Mouse (Mus musculus) ES-E14 (cell line): ENCODE results near the gene Art4.

Experiments used
- CHD2 ChIP-seq: IDR thresholded peaks from 2 replicates; pipeline ENCODE4 v1.6.1; 2014; ENCODE audit warnings: mild to moderate bottlenecking, low read depth, low read length, inconsistent platforms
- MAFK ChIP-seq: IDR thresholded peaks from 2 replicates; pipeline ENCODE4 v1.6.1; 2014; ENCODE audit warnings: mild to moderate bottlenecking, low read depth, low read length, inconsistent platforms; ENCODE audit not compliant: insufficient read depth
- ZC3H11A ChIP-seq: IDR thresholded peaks from 2 replicates; pipeline ENCODE4 v1.6.1; 2012; ENCODE audit warnings: low read depth, mild to moderate bottlenecking, inconsistent platforms, low read length, borderline replicate concordance
- ZNF384 ChIP-seq: IDR thresholded peaks from 2 replicates; pipeline ENCODE4 v1.6.1; 2012; ENCODE audit warnings: low read depth, low read length, inconsistent platforms

GRCm38 (mm10) chr6:136866150-136866549 is 8.6 kb upstream of the Art4 start:
- TF ChIP-seq MAFK = no peak
- no peak for TF ChIP-seq CHD2
- TF ChIP-seq ZNF384 = no peak
- no peak for TF ChIP-seq ZC3H11A
